Mouse (Mus musculus) cerebellum, postnatal 25 days (tissue): ENCODE data around the gene C030005K15Rik.
"Not testable (repeated sequence)": the region's sequence is repeated elsewhere in the genome, so short reads cannot be mapped to it uniquely, and the experiment has no call there.

Experiments used
- DNase-seq, 2 experiments: peaks; one replicate each; pipeline ENCODE4 v3.0.0; 2021; ENCODE audit warnings: mixed read lengths in 2 of 2

Gene C030005K15Rik

GRCm38 (mm10) chr10:97726655-97727054 is at the start of gene C030005K15Rik:
TSS of gene C030005K15Rik (minus strand) at chr10:97726755.
- DNase-seq: not testable (repeated sequence)

GRCm38 (mm10) chr10:97768171-97768749 is 41.7 kb upstream of the C030005K15Rik start:
- DNase-seq: no peak

GRCm38 (mm10) chr10:97753821-97754220 is 27.3 kb upstream of the C030005K15Rik start:
- peak in 1 of 2 experiments; percentile 11 for DNase-seq

GRCm38 (mm10) chr10:97747231-97747630 is 20.7 kb upstream of the C030005K15Rik start:
- no peak for DNase-seq

GRCm38 (mm10) chr10:97725929-97726328 is 626 bp downstream of the C030005K15Rik start:
- no peak for DNase-seq

- DNase-seq: no peak
These were observed 3.8 kb downstream of the C030005K15Rik start for GRCm38 (mm10) chr10:97722709-97723108.

- no peak for DNase-seq
These were observed 5.9 kb downstream of the C030005K15Rik start for GRCm38 (mm10) chr10:97720625-97721024.

- DNase-seq: no peak
These were observed 8.5 kb downstream of the C030005K15Rik start for GRCm38 (mm10) chr10:97718021-97718420.

- no peak for DNase-seq
These were observed 9.3 kb downstream of the C030005K15Rik start for GRCm38 (mm10) chr10:97717233-97717632.

GRCm38 (mm10) chr10:97715289-97715906 is 11.2 kb downstream of the C030005K15Rik start:
- no peak for DNase-seq

GRCm38 (mm10) chr10:97714584-97714983 is 12.0 kb downstream of the C030005K15Rik start:
- no peak for DNase-seq

- peak; percentile 17 to 52 for DNase-seq
These were observed 13.9 kb downstream of the C030005K15Rik start for GRCm38 (mm10) chr10:97712687-97713086.

GRCm38 (mm10) chr10:97704562-97704961 is 22.0 kb downstream of the C030005K15Rik start:
- DNase-seq: peak in 1 of 2 experiments; percentile 68

- DNase-seq: no peak
These were observed 24.2 kb downstream of the C030005K15Rik start for GRCm38 (mm10) chr10:97702321-97702720.

- no peak for DNase-seq
These were observed 33.0 kb downstream of the C030005K15Rik start for GRCm38 (mm10) chr10:97693398-97694135.

- DNase-seq: no peak
These were observed 33.6 kb downstream of the C030005K15Rik start, which contains the start of gene Ccer1 for GRCm38 (mm10) chr10:97692913-97693312. TSS of gene Ccer1 (plus strand) at chr10:97693059.

GRCm38 (mm10) chr10:97689425-97689824 is 37.1 kb downstream of the C030005K15Rik start:
- no peak for DNase-seq

- DNase-seq: no peak
These were observed 39.4 kb downstream of the C030005K15Rik start for GRCm38 (mm10) chr10:97687198-97687597.

- DNase-seq: no peak
These were observed 43.6 kb downstream of the C030005K15Rik start for GRCm38 (mm10) chr10:97682981-97683380.
